Mouse (Mus musculus): ENCODE data around the gene Shc1.
A peak's percentile ranks its signal among the peaks of the same experiment; 100 is the strongest.
"Not testable (repeated sequence)": the region's sequence is repeated elsewhere in the genome, so short reads cannot be mapped to it uniquely, and the experiment has no call there.

Gene Shc1

DNA sequence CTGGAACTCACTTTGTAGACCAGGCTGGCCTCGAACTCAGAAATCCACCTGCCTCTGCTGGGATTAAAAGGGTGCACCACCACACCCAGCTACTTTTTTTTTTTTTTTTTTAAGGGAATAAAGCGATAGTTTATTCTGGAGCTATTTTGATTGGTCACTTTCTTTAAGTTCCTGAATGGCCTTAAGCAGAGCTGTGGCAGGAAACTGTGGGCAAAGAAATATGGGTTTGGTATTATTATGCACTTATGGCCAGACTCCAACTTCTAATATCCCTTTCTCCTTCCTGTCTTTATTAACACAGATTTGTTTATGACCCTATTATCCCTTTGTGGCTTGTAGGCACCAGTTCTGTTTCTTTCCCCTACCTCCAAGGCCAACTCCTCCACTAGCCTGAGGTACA lies 2.2 kb downstream of the Shc1 start:
- Histone ChIP-seq H3K36me3 (ENCODE audit: control insufficient read depth, insufficient read depth, low read length, poor library complexity, severe bottlenecking) (no peaks in the 10 kb centered on the region; the same call in 1 of the 2 replicates), H3K27me3 (ENCODE audit: control insufficient read depth, insufficient read depth, low read length, poor library complexity, severe bottlenecking) (no peaks in the 10 kb centered on the region)
- DNase-seq (ENCODE audit: low read depth, low spot score), result no peak

DNA sequence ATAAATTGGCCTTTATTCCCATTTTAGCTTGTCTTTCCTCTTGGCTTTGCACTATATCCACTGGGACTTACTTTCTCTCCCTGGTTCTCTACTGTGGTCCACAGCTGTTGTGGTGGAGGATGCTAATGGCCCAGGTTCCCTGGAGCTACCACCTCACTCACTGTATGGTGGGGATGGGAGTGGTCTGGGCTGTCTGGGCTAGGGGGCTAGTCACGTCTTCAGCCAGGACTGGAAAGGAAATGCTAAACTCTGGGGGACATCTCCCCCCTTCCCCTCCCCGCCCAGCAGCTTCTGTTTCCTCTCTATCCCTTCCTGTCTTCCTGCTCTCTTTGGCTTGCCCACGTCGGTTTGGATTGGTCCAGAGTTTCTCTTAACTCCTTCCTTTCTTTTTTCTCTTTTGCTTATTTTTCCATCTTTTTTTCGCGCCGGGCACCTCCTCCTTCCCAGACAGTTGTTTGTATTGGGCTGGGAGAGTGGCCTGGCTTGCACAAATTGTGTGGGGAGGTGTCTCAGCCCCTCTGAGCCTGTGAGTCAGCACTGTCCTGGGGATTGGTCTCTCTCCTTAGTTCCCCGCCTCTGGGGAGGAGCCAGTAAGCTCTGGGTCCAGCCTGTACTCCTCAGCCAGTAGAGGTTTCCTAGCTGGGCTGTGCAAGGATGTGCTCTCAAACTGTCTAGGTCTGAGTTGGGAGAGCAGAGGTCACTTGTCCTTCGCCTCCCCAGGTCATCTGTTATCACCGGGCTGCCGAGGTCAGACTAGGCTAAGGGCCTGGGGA lies 2.9 kb downstream of the Shc1 start:
- Histone ChIP-seq H3K36me3 (ENCODE audit: control insufficient read depth, insufficient read depth, low read length, poor library complexity, severe bottlenecking) (no peaks in the 10 kb centered on the region; the same call in 1 of the 2 replicates), H3K27me3 (ENCODE audit: control insufficient read depth, insufficient read depth, low read length, poor library complexity, severe bottlenecking) (no peaks in the 10 kb centered on the region)
- no peak for DNase-seq (ENCODE audit: low read depth, low spot score)

DNA sequence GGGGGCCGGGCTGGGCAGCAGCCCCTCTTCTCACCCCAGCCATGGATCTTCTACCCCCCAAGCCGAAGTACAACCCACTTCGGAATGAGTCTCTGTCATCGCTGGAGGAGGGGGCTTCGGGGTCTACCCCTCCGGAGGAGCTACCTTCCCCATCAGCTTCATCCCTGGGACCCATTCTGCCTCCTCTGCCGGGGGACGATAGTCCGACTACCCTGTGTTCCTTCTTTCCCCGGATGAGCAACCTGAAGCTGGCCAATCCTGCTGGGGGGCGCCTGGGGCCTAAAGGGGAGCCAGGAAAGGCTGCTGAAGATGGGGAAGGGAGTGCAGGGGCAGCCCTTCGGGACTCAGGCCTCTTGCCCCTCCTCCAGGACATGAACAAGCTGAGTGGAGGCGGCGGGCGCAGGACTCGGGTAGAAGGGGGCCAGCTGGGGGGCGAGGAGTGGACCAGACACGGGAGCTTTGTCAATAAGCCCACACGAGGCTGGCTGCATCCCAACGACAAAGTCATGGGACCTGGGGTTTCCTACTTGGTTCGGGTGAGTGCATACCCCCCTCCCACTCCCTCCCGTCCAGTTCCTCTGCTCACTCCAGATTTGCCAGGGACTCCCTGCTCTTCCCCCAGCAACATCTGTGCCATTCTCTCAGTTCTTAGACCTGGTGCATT lies 3.7 kb downstream of the Shc1 start:
- Histone ChIP-seq H3K27me3 (ENCODE audit: control insufficient read depth, insufficient read depth, low read length, poor library complexity, severe bottlenecking) (no peaks in the 10 kb centered on the region), H3K36me3 (ENCODE audit: control insufficient read depth, insufficient read depth, low read length, poor library complexity, severe bottlenecking) (no peaks in the 10 kb centered on the region; the same call in none of the 2 replicates)
- no peak for DNase-seq (ENCODE audit: low read depth, low spot score)

DNA sequence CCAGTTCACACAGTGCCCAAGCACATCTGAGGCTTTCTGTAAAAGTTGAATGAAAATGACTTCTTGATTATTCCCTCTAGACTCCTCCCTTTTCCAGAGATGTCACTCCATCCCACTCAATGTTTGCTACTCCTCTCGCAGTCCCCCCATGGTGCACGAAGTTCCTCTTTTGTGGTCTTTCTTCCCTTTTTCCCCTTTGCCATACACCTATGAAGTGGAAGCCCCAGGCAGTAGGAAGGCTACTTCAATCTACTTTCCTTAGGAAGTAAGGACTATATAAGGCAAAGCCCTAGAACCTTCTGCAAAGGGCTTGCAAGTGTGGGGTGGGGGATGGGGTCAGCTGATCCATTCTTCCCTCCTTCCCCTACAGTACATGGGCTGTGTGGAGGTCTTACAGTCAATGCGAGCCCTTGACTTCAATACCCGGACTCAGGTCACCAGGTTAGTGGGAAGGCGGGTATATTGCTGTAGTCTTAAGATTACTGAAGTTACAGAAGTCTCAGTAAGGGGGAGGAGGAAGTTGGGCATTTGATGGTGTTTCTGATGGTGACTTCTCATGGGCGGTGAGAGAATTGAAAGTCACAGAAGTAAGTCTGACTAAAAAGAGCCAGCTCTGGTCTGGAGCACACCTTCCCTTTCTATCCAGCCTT lies 4.4 kb downstream of the Shc1 start:
- H3K36me3 ChIP-seq (ENCODE audit: control insufficient read depth, insufficient read depth, low read length, poor library complexity, severe bottlenecking), result no peaks in the 10 kb centered on the region; the same call in none of the 2 replicates
- no peak for DNase-seq (ENCODE audit: low read depth, low spot score)
- H3K27me3 ChIP-seq (ENCODE audit: control insufficient read depth, insufficient read depth, low read length, poor library complexity, severe bottlenecking), result no peaks in the 10 kb centered on the region

DNA sequence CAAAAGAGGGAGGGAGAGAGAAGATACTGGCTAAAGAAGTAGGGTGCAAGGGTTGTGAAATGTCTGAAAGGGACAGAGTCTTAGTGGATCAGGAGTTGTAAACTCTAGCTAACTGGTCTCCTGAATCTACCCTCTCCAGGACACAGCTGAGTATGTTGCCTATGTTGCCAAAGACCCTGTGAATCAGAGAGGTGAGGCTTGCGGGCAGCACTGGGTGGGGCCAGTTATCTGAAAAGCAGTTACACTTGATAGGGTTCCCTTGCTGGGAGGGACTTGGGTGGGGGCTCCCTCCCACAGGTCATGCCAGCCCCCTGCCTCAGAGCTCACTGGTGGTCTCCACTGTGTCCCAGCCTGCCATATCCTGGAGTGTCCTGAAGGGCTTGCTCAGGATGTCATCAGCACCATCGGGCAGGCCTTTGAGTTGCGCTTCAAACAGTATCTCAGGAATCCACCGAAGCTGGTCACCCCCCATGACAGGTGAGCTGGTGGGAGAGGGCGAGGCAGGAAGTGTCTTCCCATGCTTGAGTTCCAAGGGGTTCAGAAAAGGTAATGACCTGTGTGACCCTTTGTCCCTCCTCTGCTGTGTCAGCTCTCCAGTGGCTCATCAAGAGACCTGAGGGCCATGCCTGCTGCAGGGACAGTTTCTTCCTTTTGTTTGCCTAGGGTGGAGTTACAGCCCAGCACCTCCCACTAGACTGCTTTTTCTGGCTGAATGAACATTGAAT lies 6.3 kb downstream of the Shc1 start:
- DNase-seq (ENCODE audit: low read depth, low spot score), result no peak
- Histone ChIP-seq H3K36me3 (ENCODE audit: control insufficient read depth, insufficient read depth, low read length, poor library complexity, severe bottlenecking) (no peaks in the 10 kb centered on the region; the same call in none of the 2 replicates), H3K27me3 (ENCODE audit: control insufficient read depth, insufficient read depth, low read length, poor library complexity, severe bottlenecking) (no peaks in the 10 kb centered on the region)

DNA sequence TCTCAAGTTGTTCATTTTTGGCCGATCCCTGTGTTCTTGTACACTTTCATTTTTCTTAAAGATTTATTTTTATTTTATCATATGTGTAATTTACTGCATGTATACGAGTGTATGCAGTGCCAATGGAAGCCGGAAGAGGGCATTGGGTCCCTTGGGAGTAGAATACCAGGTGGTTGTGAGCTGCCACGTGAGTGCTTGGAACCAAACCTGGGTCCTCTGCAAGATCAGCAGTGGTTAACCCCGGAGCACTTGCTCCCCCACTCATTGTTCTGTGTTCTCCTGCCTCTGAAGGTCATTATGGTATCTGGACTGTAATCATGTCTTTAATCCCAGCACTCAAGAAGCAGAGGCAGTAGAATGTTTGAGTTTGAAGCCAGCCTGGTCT lies 6.9 kb downstream of the Shc1 start:
- no peaks in the 10 kb centered on the region for H3K27me3 ChIP-seq (ENCODE audit: control insufficient read depth, insufficient read depth, low read length, poor library complexity, severe bottlenecking)
- no peak for DNase-seq (ENCODE audit: low read depth, low spot score)
- no peaks in the 10 kb centered on the region; the same call in none of the 2 replicates for H3K36me3 ChIP-seq (ENCODE audit: control insufficient read depth, insufficient read depth, low read length, poor library complexity, severe bottlenecking)

DNA sequence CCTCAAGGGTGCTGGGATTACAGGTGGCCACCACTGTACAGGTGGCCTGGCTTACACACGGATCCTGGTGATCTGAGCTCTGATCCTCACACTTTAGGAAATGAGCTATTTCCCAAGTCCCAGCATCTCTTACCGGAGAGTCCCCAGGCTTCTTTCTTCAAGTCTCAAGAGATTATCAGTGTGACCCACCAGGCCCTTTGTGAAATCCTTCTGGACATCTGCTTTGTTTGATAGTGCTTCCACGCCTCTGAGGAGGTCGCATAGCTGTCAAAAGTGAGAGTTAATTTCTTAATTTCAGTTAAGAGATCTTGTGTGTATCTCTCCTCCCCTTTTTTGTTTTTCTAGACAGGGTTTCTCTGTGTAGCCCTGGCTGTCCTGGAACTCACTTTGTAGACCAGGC lies 7.6 kb downstream of the Shc1 start:
- H3K36me3 ChIP-seq (ENCODE audit: control insufficient read depth, insufficient read depth, low read length, poor library complexity, severe bottlenecking), result no peaks in the 10 kb centered on the region; the same call in none of the 2 replicates
- H3K27me3 ChIP-seq (ENCODE audit: control insufficient read depth, insufficient read depth, low read length, poor library complexity, severe bottlenecking), result no peaks in the 10 kb centered on the region
- no peak for DNase-seq (ENCODE audit: low read depth, low spot score)

DNA sequence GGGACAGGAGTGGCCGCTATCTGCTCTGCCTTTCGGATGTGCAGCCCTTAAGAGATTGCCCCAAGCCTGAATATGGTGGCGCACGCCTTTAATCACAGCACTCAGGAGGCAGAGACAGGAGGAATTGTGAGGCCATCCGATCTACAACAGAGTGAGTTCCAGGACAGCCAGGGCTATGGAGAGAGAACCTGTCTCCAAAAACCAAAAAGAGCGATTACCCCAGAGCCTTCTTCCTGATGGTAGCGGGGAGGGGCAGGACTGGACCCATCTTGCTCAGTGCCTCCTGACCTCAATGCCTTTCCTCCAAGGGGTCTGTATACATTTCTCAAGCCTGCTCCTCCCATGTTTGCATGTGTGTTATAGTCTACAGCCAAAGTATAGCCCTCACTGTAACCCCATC lies 10.8 kb downstream of the Shc1 start:
- not testable (repeated sequence) for H3K27me3 ChIP-seq (ENCODE audit: control insufficient read depth, insufficient read depth, low read length, poor library complexity, severe bottlenecking); DNase-seq (ENCODE audit: low read depth, low spot score); H3K36me3 ChIP-seq (ENCODE audit: control insufficient read depth, insufficient read depth, low read length, poor library complexity, severe bottlenecking)

DNA sequence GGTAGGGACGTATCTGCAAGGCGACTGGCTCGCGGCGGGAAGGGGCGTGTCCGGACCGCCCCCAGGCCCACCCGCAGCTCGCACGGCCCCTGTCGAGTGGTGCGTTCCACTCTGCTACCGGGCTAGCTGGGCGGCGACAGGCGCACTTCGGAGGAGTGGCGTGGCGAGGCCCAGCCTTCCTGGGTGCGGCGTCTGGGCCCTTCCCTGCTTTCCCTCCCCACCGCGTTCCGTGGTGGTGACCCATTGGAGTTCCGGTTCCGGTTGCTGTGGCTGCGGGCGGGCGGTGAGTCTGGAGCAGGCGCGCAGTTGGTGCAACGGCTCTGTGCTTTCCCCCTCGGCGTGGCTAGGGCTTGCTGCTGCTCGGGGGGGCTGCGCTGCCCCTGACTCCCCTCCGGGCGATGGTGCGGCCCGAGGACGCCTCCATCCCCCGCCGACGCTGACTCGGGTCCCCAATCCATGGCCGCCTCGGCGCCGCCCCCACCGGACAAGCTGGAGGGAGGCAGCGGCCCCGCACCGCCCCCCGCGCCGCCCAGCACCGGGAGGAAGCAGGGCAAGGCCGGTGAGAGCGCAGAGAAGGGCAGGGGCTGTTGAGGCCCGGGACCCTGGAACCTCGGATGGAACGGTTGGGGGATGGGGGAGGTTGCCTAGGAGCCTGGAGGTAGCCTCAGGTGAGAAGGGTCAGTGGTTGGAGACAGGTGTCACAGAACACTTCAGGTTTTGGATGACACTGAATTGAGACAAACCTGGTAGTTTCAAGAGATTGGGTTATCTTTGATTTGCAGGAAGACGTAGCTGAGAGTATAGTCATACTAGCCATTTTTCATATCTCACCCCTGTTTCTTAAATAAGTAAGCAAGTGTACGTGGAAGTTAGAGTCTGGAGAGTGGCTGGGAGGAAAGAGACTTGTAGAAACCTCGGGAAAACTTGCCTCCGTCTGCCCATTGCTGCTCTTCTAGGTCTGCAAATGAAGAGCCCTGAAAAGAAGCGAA lies 12.2 kb downstream of the Shc1 start, which contains the start of gene Pygo2:
Gene Pygo2 (plus strand): TSS at position 44 of the 989 bp plus-strand sequence.
- H3K36me3 ChIP-seq (ENCODE audit: control insufficient read depth, insufficient read depth, low read length, poor library complexity, severe bottlenecking), result peaks cover 5% of the 10 kb centered on the region
- H3K27me3 ChIP-seq (ENCODE audit: control insufficient read depth, insufficient read depth, low read length, poor library complexity, severe bottlenecking), result no peaks in the 10 kb centered on the region
- peak; percentile 93 for DNase-seq (ENCODE audit: low read depth, low spot score)

DNA sequence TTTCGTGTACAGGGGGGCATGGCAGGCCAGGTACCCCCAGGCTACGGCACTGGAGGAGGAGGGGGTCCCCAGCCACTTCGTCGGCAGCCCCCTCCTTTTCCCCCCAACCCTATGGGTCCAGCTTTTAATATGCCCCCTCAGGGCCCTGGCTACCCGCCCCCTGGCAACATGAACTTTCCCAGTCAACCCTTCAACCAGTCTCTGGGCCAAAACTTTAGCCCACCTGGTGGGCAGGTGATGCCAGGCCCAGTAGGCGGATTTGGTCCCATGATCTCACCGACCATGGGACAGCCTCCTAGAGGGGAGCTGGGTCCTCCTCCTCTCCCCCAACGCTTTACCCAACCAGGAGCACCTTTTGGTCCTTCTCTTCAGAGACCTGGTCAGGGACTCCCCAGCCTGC lies 14.4 kb downstream of the Shc1 start:
- no peaks in the 10 kb centered on the region for H3K27me3 ChIP-seq (ENCODE audit: control insufficient read depth, insufficient read depth, low read length, poor library complexity, severe bottlenecking)
- H3K36me3 ChIP-seq (ENCODE audit: control insufficient read depth, insufficient read depth, low read length, poor library complexity, severe bottlenecking), result peaks cover 5% of the 10 kb centered on the region
- no peak for DNase-seq (ENCODE audit: low read depth, low spot score)

DNA sequence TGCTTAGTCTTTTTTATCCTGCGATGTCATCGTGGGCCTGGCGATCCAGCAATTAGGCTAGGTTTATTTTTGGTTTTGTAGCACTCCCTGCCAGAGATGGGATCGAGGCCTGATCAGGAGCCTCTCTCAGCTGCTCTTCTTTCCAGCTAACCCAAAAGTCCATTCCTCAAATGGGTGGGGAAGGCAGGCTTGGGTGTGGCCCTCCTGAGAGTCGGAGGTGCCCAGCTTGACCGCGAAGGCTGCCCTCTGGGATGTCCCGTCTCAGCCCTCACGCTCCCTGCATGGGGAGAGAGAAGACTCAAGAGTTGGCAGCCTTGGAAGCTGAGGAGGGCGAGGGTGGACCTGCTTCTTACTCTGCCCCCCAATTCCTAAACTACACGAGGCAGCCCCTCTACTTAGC lies 16.3 kb downstream of the Shc1 start:
- H3K36me3 ChIP-seq (ENCODE audit: control insufficient read depth, insufficient read depth, low read length, poor library complexity, severe bottlenecking), result peaks cover 5% of the 10 kb centered on the region
- DNase-seq (ENCODE audit: low read depth, low spot score), result no peak

DNA sequence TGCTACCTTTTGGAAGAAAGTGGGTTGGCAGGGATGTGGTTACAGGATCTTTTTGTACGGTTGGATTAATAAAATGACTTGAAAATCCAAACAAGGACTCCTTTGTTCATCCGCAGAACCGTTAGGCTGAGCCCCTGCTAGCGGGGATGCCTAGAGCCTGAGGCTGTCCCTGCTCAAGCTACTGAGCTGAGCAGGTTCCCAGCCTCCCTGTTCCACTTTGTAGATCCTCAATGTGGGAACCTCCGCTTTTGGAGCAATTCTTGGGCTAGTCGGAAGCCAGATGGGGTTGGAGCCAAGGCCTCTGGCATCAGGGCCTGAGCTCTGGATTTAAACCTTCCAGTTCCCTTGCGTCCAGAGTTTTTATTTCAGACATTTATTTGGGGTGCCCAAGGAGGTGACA lies 16.8 kb downstream of the Shc1 start:
- no peaks in the 10 kb centered on the region for H3K27me3 ChIP-seq (ENCODE audit: control insufficient read depth, insufficient read depth, low read length, poor library complexity, severe bottlenecking)
- DNase-seq (ENCODE audit: low read depth, low spot score), result no peak
- H3K36me3 ChIP-seq (ENCODE audit: control insufficient read depth, insufficient read depth, low read length, poor library complexity, severe bottlenecking), result peaks cover 5% of the 10 kb centered on the region

More for the DNA sequence above, 16.3 kb downstream of the Shc1 start:
- H3K27me3 ChIP-seq (ENCODE audit: control insufficient read depth, insufficient read depth, low read length, poor library complexity, severe bottlenecking), result no peaks in the 10 kb centered on the region

DNA sequence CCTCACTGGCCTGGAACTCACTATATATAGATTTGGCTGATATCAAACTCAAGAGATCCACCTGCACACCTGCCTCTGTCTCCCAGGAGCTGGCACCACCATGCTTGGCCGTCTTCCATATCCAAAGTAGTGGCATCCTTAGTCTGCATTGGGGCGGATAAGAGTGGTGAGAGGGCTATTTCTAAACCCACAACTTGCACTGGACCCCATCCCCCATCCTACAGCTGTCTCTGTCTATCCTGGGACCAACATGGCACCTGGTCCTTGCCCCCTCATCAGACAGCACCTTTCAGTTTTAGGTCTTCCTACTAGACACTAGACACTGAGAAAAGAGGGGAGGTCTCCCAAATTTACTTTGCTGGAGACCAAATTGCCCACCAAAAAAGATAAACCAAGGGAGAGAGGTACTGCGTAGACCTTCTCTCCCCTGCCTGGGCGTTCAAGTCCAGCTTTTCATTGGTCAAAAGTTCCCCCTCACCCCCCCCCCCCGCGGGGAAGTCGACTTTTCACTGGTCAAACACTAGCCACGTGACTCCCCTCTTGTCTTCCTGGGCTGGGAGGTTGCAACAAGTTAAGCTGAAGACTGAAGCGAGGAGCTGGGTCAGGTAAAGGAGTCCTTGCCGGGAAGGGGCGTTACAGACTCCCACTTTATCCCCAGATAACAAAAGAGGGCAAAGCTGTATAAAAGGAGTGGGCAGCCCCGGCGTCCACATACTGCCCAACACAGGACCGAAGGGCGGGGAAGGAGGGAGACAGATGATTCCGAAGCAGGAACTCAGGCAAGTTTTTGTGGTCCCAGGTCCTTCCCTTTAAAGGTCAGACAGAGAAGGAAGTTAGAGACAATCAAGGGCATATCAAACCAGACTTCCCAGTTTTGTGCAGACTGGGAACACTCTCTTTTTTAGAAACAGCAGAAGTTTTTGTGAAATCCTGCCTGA lies 18.2 kb downstream of the Shc1 start, which contains the start of gene Pbxip1:
Gene Pbxip1 (plus strand): TSS at position 531 of the 938 bp plus-strand sequence.
- DNase-seq (ENCODE audit: low read depth, low spot score), result peak; percentile 84
- Histone ChIP-seq H3K36me3 (ENCODE audit: control insufficient read depth, insufficient read depth, low read length, poor library complexity, severe bottlenecking) (peaks cover 9% of the 10 kb centered on the region), H3K27me3 (ENCODE audit: control insufficient read depth, insufficient read depth, low read length, poor library complexity, severe bottlenecking) (no peaks in the 10 kb centered on the region)
